Mouse (Mus musculus) thymus, adult 2 months (tissue): Measurements from ENCODE around the gene Scn3b. TPM values are rescaled to one million over a fixed set of nuclear protein-coding genes. Genes with fewer than 3 reads are reported as not detected.

ENCODE experiments used
- DNase-seq: peaks from one replicate; pipeline ENCODE4 v3.0.0; 2021
- H3K27ac ChIP-seq: fragments of 200-500 bp; 2 replicates; pipeline ENCODE4 v1.5.1; 2012; ENCODE audit warnings: low read length, control low read depth; ENCODE audit not compliant: control insufficient read depth, insufficient read depth
- H3K27me3 ChIP-seq: fragments of 200-500 bp; 2 replicates; pipeline ENCODE4 v1.6.1; 2012; ENCODE audit warnings: mild to moderate bottlenecking, low read length, moderate library complexity, mixed read lengths; ENCODE audit not compliant: control insufficient read depth, insufficient read depth
- H3K36me3 ChIP-seq: fragments of 200-500 bp; 2 replicates; pipeline ENCODE4 v1.6.1; 2012; ENCODE audit warnings: mild to moderate bottlenecking, low read length, moderate library complexity; ENCODE audit not compliant: control insufficient read depth, insufficient read depth
- H3K4me1 ChIP-seq: fragments of 200-500 bp; replicated peaks from 2 replicates; pipeline ENCODE4 v1.6.1; 2012; ENCODE audit warnings: low read length; ENCODE audit not compliant: control insufficient read depth, insufficient read depth
- H3K4me3 ChIP-seq: fragments of 200-500 bp; 2 replicates; pipeline ENCODE4 v1.5.1; 2012; ENCODE audit warnings: mild to moderate bottlenecking, low read length, control low read depth, moderate library complexity; ENCODE audit not compliant: control insufficient read depth, insufficient read depth
- CTCF ChIP-seq: fragments of 200-500 bp; IDR thresholded peaks from 2 replicates; pipeline ENCODE4 v1.5.1; 2012; ENCODE audit warnings: mild to moderate bottlenecking, control low read depth, low read length, moderate library complexity, borderline replicate concordance; ENCODE audit not compliant: control insufficient read depth, poor library complexity, insufficient read depth; ENCODE audit errors: extremely low read depth
- POLR2A ChIP-seq: fragments of 200-500 bp; IDR thresholded peaks from 2 replicates; pipeline ENCODE4 v1.6.1; 2012; ENCODE audit warnings: mild to moderate bottlenecking, low read length, control low read depth, moderate library complexity; ENCODE audit not compliant: control insufficient read depth, poor library complexity, insufficient read depth; ENCODE audit errors: extremely low read depth
- WGBS: fragments of 180-500 bp; shearing (Covaris S2); methylation state at CpG from one replicate; pipeline ENCODE4 v1.1.7; 2018; 5-methylcytosine and 5-hydroxymethylcytosine counted together
- polyA plus RNA-seq: library from polyadenylated mRNA; depleted of rRNA; stranded (reverse); fragments of >200 nt; gene quantifications from 2 replicates; pipeline ENCODE4 v1.2.3, GENCODE M21; 2012

Gene Scn3b
- polyA plus RNA-seq, 1 experiment: 1.3 TPM

- H3K36me3 ChIP-seq: no peaks in the 10 kb centered on the region
- DNase-seq: no peak
- no peak overlapping the region for H3K27ac ChIP-seq
- no peak overlapping the region for H3K4me3 ChIP-seq
- TF ChIP-seq POLR2A (no peak), CTCF (no peak)
- 0% methylated on average over 4 of the region's 4 CpGs for WGBS
- no peaks in the 10 kb centered on the region; the same call in 1 of the 2 replicates for H3K27me3 ChIP-seq
- H3K4me1 ChIP-seq: no peaks in the 10 kb centered on the region
Measured at GRCm38 (mm10) chr9:40268748-40269102, 292 bp upstream of the Scn3b start.

GRCm38 (mm10) chr9:40269880-40270279 is 863 bp downstream of the Scn3b start:
- Histone ChIP-seq H3K27ac (no peak overlapping the region), H3K27me3 (no peaks in the 10 kb centered on the region; the same call in 1 of the 2 replicates), H3K4me3 (no peak overlapping the region), H3K36me3 (no peaks in the 10 kb centered on the region), H3K4me1 (no peaks in the 10 kb centered on the region)
- DNase-seq: no peak
- 50% methylated on average over 8 of the region's 8 CpGs for WGBS
- TF ChIP-seq CTCF (no peak), POLR2A (no peak)

GRCm38 (mm10) chr9:40271075-40271474 is 2.1 kb downstream of the Scn3b start:
- no peak for DNase-seq
- Histone ChIP-seq H3K36me3 (no peaks in the 10 kb centered on the region), H3K4me1 (no peaks in the 10 kb centered on the region), H3K4me3 (no peak overlapping the region), H3K27ac (no peak overlapping the region), H3K27me3 (no peaks in the 10 kb centered on the region; the same call in 1 of the 2 replicates)
- WGBS: 38% methylated on average over 3 of the region's 3 CpGs
- TF ChIP-seq POLR2A: no peak
- no peak for TF ChIP-seq CTCF

- Histone ChIP-seq H3K27me3 (no peaks in the 10 kb centered on the region; the same call in 1 of the 2 replicates), H3K27ac (no peak overlapping the region), H3K4me1 (no peaks in the 10 kb centered on the region), H3K36me3 (no peaks in the 10 kb centered on the region), H3K4me3 (no peak overlapping the region)
- no peak for TF ChIP-seq CTCF
- no peak for TF ChIP-seq POLR2A
- WGBS: 94% methylated on average over 7 of the region's 7 CpGs
- DNase-seq: no peak
Measured at GRCm38 (mm10) chr9:40272822-40273221, 3.8 kb downstream of the Scn3b start.

GRCm38 (mm10) chr9:40275904-40276303 is 6.9 kb downstream of the Scn3b start:
- no peak for DNase-seq
- H3K27me3 ChIP-seq: no peaks in the 10 kb centered on the region
- TF ChIP-seq POLR2A (no peak), CTCF (no peak)
- H3K4me3 ChIP-seq: no peak overlapping the region
- H3K36me3 ChIP-seq: no peaks in the 10 kb centered on the region
- no peaks in the 10 kb centered on the region for H3K4me1 ChIP-seq
- H3K27ac ChIP-seq: no peak overlapping the region
- WGBS: 86% methylated on average over 5 of the region's 5 CpGs

- Histone ChIP-seq H3K27me3 (no peaks in the 10 kb centered on the region), H3K27ac (no peak overlapping the region), H3K4me3 (no peak overlapping the region), H3K36me3 (no peaks in the 10 kb centered on the region), H3K4me1 (no peaks in the 10 kb centered on the region)
- no peak for DNase-seq
- TF ChIP-seq POLR2A: no peak
- TF ChIP-seq CTCF: no peak
- 82% methylated on average over 3 of the region's 3 CpGs for WGBS
Measured at GRCm38 (mm10) chr9:40277671-40278070, 8.7 kb downstream of the Scn3b start.

GRCm38 (mm10) chr9:40279438-40279837 is 10.4 kb downstream of the Scn3b start:
- no peak overlapping the region for H3K27ac ChIP-seq
- H3K4me3 ChIP-seq: no peak overlapping the region
- 94% methylated on average over 7 of the region's 7 CpGs for WGBS
- no peaks in the 10 kb centered on the region for H3K36me3 ChIP-seq
- no peak for DNase-seq
- H3K27me3 ChIP-seq: no peaks in the 10 kb centered on the region
- TF ChIP-seq CTCF: no peak
- TF ChIP-seq POLR2A: no peak
- no peaks in the 10 kb centered on the region for H3K4me1 ChIP-seq
